Mouse (Mus musculus) heart, embryonic 10.5 days (tissue): Measurements from ENCODE around the gene Pyroxd2. TPM values are rescaled to one million over a fixed set of nuclear protein-coding genes. Genes with fewer than 3 reads are reported as not detected.

Experiments used
- DNase-seq: peaks from one replicate; pipeline ENCODE4 v3.0.0-alpha.2; 2017; ENCODE audit warnings: low spot score
- H3K27ac ChIP-seq: fragments of 300-500 bp; sonication (generic); 2 replicates; pipeline ENCODE4 v1.5.1; 2016; ENCODE audit warnings: mild to moderate bottlenecking
- H3K27me3 ChIP-seq: fragments of 300-500 bp; sonication (generic); 2 replicates; pipeline ENCODE4 v1.6.1; 2016; ENCODE audit warnings: mild to moderate bottlenecking; ENCODE audit not compliant: poor library complexity, insufficient read depth, severe bottlenecking
- H3K36me3 ChIP-seq: fragments of 300-500 bp; sonication (generic); 2 replicates; pipeline ENCODE4 v1.6.1; 2016; ENCODE audit warnings: mild to moderate bottlenecking, moderate library complexity
- H3K4me1 ChIP-seq: fragments of 300-500 bp; sonication (generic); 2 replicates; pipeline ENCODE4 v1.6.1; 2016; ENCODE audit warnings: mild to moderate bottlenecking
- H3K4me3 ChIP-seq: fragments of 300-500 bp; sonication (generic); 2 replicates; pipeline ENCODE4 v1.5.1; 2016; ENCODE audit warnings: mild to moderate bottlenecking, moderate library complexity
- H3K9me3 ChIP-seq: fragments of 300-500 bp; sonication (generic); 2 replicates; pipeline ENCODE4 v1.6.1; 2016; ENCODE audit warnings: mild to moderate bottlenecking, moderate library complexity
- WGBS: fragments of 180-500 bp; shearing (Covaris S2); methylation state at CpG from one replicate; pipeline ENCODE4 v1.1.7; 2016; 5-methylcytosine and 5-hydroxymethylcytosine counted together
- polyA plus RNA-seq: library from polyadenylated mRNA; unstranded; fragments of >200 nt; fragmentation: Nextera tagmentation; extraction: Ambion mirVana; gene quantifications from 2 replicates; pipeline ENCODE4 v1.2.1, GENCODE M21; 2016

Gene Pyroxd2
- polyA plus RNA-seq, 1 experiment from 2014 or later: 1.5 TPM

DNA sequence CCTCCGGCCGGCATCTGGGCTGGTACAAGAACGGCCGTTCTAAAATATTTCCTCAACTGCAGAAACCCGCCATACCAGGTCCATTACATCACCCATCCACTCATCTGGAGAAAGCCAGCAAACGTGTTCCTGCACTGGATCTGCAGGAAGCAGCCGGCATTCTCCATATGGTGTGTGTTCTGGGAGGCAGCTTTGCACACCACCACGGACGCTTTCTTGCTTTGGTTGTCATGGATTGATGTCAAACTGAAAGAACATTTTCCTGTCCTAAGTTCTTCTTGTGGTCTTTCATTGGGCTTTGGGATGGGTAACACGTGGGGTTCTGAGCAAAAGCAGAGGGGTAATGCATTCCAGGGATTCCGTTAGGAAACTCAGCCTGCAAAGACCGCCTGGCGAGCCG, 10.7 kb downstream of the Pyroxd2 start:
- Histone ChIP-seq H3K4me3 (no peak overlapping the region), H3K9me3 (no peaks in the 10 kb centered on the region), H3K27ac (peak overlapping the region; percentile 44; the same call in 1 of the 2 replicates), H3K36me3 (no peaks in the 10 kb centered on the region), H3K27me3 (0 out of 2 replicates have a peak, but pooled peaks cover 7% of the 10 kb centered on the region), H3K4me1 (peaks cover 38% of the 10 kb centered on the region)
- no peak for DNase-seq
- 49% methylated on average over 14 of the region's 14 CpGs for WGBS

- no peak overlapping the region for H3K4me3 ChIP-seq
- no peak for DNase-seq
- 0 out of 2 replicates have a peak, but pooled peaks cover 7% of the 10 kb centered on the region for H3K27me3 ChIP-seq
- no peaks in the 10 kb centered on the region for H3K36me3 ChIP-seq
- peaks cover 41% of the 10 kb centered on the region for H3K4me1 ChIP-seq
- no peak overlapping the region for H3K27ac ChIP-seq
- H3K9me3 ChIP-seq: no peaks in the 10 kb centered on the region
- WGBS: 84% methylated on average over 8 of the region's 8 CpGs
Observed at GRCm38 (mm10) chr19:42740163-42740899, 12.2 kb downstream of the Pyroxd2 start.

- 89% methylated on average over 6 of the region's 6 CpGs for WGBS
- no peak overlapping the region for H3K27ac ChIP-seq
- peaks cover 39% of the 10 kb centered on the region for H3K4me1 ChIP-seq
- 0 out of 2 replicates have a peak, but pooled peaks cover 7% of the 10 kb centered on the region for H3K27me3 ChIP-seq
- H3K36me3 ChIP-seq: no peaks in the 10 kb centered on the region
- no peak for DNase-seq
- no peak overlapping the region for H3K4me3 ChIP-seq
- H3K9me3 ChIP-seq: no peaks in the 10 kb centered on the region
Observed at GRCm38 (mm10) chr19:42739734-42740133, 12.8 kb downstream of the Pyroxd2 start.

DNA sequence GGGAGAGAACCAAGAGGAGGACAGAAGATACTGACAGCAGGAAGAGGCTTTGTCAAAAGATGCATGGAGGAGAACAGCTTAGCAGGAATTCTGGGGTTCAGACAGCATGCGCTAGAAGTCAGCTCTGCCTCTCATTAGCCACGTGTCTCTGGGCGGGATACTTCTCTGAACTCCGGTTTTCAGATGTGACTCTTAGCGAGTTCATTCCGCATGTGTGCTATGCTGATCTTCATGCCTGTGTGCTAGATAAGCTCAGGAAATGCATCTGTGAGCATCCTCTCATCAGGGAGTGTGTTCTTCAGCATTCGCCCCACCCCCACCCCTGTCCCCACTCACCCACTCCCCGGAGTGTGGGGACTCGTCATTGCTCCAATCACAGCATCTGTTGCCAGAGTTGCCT, 14.8 kb downstream of the Pyroxd2 start:
- DNase-seq: no peak
- 65% methylated on average over 9 of the region's 9 CpGs for WGBS

DNA sequence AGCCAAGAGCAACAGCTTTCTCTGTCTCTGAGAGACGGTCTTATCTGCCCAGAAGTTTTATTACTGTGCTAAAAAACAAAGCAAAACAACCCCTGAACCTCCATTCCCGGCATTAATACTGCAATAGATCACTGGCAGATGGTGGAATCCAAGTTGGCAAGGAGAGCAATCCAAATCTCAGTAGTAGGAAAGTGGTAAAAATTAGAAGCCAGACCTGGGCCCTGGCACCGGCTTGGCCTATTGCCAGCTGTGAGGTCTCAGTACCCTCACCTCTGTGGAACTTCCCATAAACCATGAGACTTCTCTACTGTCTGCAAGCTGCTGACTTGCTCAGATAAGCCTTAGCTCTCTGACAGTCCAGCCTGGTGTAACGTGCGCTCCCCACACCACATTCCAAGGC, 17.6 kb downstream of the Pyroxd2 start:
- no peaks in the 10 kb centered on the region for H3K9me3 ChIP-seq
- H3K36me3 ChIP-seq: no peaks in the 10 kb centered on the region
- no peak overlapping the region for H3K27ac ChIP-seq
- 0 out of 2 replicates have a peak, but pooled peaks cover 7% of the 10 kb centered on the region for H3K27me3 ChIP-seq
- H3K4me1 ChIP-seq: peaks cover 12% of the 10 kb centered on the region
- whole genome bisulfite sequencing: 73% methylated on average over 5 of the region's 5 CpGs
- DNase-seq: no peak
- H3K4me3 ChIP-seq: no peak overlapping the region

More for the DNA sequence above, 14.8 kb downstream of the Pyroxd2 start:
- Histone ChIP-seq H3K27ac (no peak overlapping the region), H3K36me3 (no peaks in the 10 kb centered on the region), H3K27me3 (0 out of 2 replicates have a peak, but pooled peaks cover 7% of the 10 kb centered on the region), H3K4me1 (peaks cover 27% of the 10 kb centered on the region), H3K4me3 (no peak overlapping the region), H3K9me3 (no peaks in the 10 kb centered on the region)

GRCm38 (mm10) chr19:42727424-42727823, 25.2 kb downstream of the Pyroxd2 start:
- DNase-seq: no peak
- Histone ChIP-seq H3K4me1 (peaks cover 17% of the 10 kb centered on the region), H3K27me3 (no peaks in the 10 kb centered on the region), H3K27ac (no peak overlapping the region), H3K36me3 (no peaks in the 10 kb centered on the region), H3K9me3 (no peaks in the 10 kb centered on the region), H3K4me3 (no peak overlapping the region)
- 87% methylated on average over 4 of the region's 4 CpGs for WGBS

DNA sequence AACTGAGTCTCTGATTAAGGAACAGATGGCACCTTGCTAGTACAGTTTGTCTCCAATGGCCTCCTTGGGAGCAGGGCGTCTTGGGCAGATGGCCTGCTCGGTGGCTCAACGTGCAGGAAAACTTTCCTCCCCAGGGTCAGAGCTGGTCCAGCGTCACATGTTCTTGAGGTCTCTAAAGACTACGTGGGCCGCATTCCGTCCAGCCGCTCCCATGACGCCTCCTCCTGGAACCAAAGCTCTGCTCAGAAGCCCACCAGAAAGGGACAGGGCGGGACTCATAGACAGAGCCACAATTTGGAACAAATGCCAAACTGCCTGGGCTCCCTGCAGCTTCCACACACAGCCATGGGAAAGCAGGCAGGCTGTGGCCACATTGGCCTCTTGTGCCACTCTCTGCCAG, 25.8 kb downstream of the Pyroxd2 start:
- Histone ChIP-seq H3K4me1 (peaks cover 17% of the 10 kb centered on the region), H3K4me3 (no peak overlapping the region), H3K27ac (no peak overlapping the region), H3K36me3 (no peaks in the 10 kb centered on the region), H3K27me3 (no peaks in the 10 kb centered on the region), H3K9me3 (no peaks in the 10 kb centered on the region)
- DNase-seq: no peak
- WGBS: 89% methylated on average over 10 of the region's 10 CpGs

- H3K4me1 ChIP-seq: peaks cover 17% of the 10 kb centered on the region
- 0 out of 2 replicates have a peak, but pooled peaks cover 2% of the 10 kb centered on the region for H3K27me3 ChIP-seq
- H3K9me3 ChIP-seq: no peaks in the 10 kb centered on the region
- H3K27ac ChIP-seq: no peak overlapping the region
- no peak overlapping the region for H3K4me3 ChIP-seq
- no peak for DNase-seq
- WGBS: 76% methylated on average over 3 of the region's 3 CpGs
- H3K36me3 ChIP-seq: no peaks in the 10 kb centered on the region
Observed at GRCm38 (mm10) chr19:42725973-42726350, 26.6 kb downstream of the Pyroxd2 start.

DNA sequence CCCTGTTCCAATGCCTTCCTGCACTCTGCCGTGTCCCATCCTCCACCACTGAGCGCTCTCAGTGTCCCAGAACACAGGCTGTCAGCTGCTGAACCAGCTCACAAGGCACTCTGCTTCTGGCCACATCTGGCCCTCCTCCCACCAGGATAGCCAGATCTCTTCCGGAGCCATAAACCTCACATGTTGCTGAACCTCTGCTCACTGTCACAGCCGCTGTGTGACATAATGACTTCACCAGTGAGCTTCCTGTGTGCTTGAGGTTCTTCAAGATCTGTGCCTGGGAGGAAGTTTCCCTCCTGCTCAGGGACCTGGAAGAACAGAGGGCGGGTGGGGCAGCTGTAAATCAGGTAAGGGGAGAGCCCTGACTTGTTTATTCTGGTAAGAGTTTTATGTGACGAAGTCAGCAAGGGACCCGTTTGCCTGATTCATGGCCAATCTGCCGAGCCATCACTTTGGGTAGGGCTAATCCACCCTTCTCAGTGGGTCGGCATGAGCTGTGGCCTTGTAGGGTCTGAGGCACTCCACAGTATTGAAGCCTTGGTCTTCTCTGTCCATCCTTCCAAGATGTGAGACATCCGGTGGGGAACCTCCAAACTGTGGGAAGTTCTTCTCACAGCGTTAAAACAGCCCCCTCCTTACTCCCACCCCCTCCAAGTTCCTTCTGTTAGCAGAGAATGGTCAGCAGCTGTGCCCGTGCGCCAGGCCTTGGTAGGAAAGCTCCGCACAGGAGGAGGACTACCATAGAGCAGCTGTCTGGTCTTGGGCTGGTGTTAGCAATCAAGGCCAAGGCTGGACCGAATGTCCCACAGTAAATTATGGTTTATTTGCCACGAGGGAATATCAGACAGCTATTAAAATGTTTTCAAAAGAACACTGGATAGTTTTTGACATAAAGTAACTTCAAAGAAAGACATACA, 27.3 kb downstream of the Pyroxd2 start:
- WGBS: 60% methylated on average over 16 of the region's 16 CpGs
- no peak for DNase-seq
- peaks cover 17% of the 10 kb centered on the region for H3K4me1 ChIP-seq
- no peaks in the 10 kb centered on the region for H3K36me3 ChIP-seq
- H3K4me3 ChIP-seq: no peak overlapping the region
- H3K27me3 ChIP-seq: peaks cover 9% of the 10 kb centered on the region; the same call in 1 of the 2 replicates
- H3K27ac ChIP-seq: 0 out of 2 replicates have a peak overlapping the region, but pooled peaks have one; percentile 1
- H3K9me3 ChIP-seq: no peaks in the 10 kb centered on the region

GRCm38 (mm10) chr19:42723302-42723701, 29.3 kb downstream of the Pyroxd2 start:
- H3K4me1 ChIP-seq: peaks cover 11% of the 10 kb centered on the region
- 64% methylated on average over 6 of the region's 6 CpGs for WGBS
- no peaks in the 10 kb centered on the region for H3K9me3 ChIP-seq
- no peak overlapping the region for H3K4me3 ChIP-seq
- H3K27me3 ChIP-seq: peaks cover 16% of the 10 kb centered on the region; the same call in 1 of the 2 replicates
- no peaks in the 10 kb centered on the region for H3K36me3 ChIP-seq
- DNase-seq: no peak
- no peak overlapping the region for H3K27ac ChIP-seq

GRCm38 (mm10) chr19:42722500-42722899, 30.1 kb downstream of the Pyroxd2 start:
- H3K4me1 ChIP-seq: peaks cover 11% of the 10 kb centered on the region
- WGBS: 45% methylated on average over 2 of the region's 2 CpGs
- H3K27ac ChIP-seq: no peak overlapping the region

DNA sequence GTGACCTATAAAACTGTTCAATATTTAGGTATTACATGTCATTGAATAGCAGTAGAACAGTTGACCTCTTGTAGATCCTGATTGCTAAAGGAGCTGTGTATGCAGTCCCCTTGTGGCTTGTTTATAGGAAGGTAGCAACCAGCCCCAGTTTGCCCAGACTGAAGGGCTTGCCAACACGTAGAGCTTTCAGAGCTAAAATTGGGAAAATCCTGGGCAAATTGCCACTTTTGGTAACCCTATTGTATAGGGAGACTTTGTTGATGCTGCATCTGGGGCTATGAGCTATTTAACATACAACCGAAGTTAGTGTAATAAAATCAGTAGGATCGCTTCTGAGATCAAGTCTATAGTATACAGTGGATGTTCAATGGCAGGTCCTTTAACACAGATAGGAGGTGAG, 34.5 kb downstream of the Pyroxd2 start:
- Histone ChIP-seq H3K36me3 (no peaks in the 10 kb centered on the region), H3K27me3 (peaks cover 21% of the 10 kb centered on the region), H3K27ac (no peak overlapping the region), H3K4me1 (no peaks in the 10 kb centered on the region), H3K4me3 (no peak overlapping the region), H3K9me3 (no peaks in the 10 kb centered on the region)
- 82% methylated on average over 3 of the region's 3 CpGs for WGBS
- DNase-seq: no peak

More at GRCm38 (mm10) chr19:42722500-42722899, 30.1 kb downstream of the Pyroxd2 start:
- Histone ChIP-seq H3K9me3 (no peaks in the 10 kb centered on the region), H3K27me3 (peaks cover 16% of the 10 kb centered on the region; the same call in 1 of the 2 replicates), H3K4me3 (no peak overlapping the region), H3K36me3 (no peaks in the 10 kb centered on the region)
- DNase-seq: no peak

DNA sequence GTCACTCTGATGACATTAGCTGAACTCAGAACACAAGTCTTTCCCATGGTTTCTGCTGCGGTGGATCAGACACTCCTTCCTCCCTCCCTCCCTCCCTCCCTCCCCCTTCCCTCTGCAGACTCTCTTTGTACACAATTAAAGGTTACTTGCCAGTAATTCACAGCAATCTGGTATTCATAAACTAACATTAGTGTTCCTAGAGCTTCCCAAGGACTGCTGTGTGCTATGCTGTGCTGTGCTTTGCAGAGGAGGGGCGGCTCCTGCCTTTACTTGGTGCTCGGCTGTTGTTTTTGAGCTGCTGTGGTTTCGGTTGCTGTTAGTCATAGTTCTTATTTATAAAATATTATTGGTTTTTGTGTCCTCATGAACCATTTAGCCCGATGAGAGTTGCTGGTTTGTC, 34.9 kb downstream of the Pyroxd2 start:
- Histone ChIP-seq H3K36me3 (no peaks in the 10 kb centered on the region), H3K4me1 (no peaks in the 10 kb centered on the region), H3K27me3 (peaks cover 21% of the 10 kb centered on the region), H3K4me3 (no peak overlapping the region), H3K27ac (no peak overlapping the region), H3K9me3 (no peaks in the 10 kb centered on the region)
- 69% methylated on average over 5 of the region's 5 CpGs for WGBS
- DNase-seq: no peak
